In the genomic region with DNA sequence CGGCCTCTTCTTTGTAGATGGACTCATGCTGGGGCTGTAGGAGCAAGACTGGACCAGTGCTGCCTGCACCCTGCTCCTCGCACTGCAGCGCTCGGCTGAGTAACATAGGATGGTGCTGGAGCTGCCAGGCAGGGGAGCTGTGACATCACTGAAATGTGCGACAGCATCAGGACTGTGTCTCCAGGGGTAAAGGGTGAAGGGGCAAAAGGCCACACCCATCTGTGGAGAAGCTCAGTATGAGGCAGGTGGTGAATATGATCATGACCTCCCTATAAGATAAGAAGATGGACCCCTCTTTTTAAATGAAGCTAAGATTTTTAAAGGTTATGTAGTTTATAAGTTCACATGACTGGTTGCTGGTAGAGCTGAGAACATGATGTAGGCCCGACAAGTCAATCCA, we compare ENCODE assay signal across 26 mouse cellular contexts. TPM values are rescaled to one million over a fixed set of nuclear protein-coding genes. Genes with fewer than 3 reads are reported as not detected.
"Had no signal": no experiment of that assay in that cellular context is flagged by ENCODE, and none has a peak within 500 bp of the region (broad histone marks: within the 10 kb centered on the region; RNA-seq: fewer than 3 reads in every experiment).

Gene Trp53tg5 (minus strand): TSS at position 101 of the 400 bp plus-strand sequence.

- DNase-seq: retina, postnatal 1 day; right cerebral cortex, adult 18-20 months; right cerebral cortex, postnatal 14 days; right cerebral cortex, postnatal 25 days; right cerebral cortex, postnatal 4 days; spleen, adult 18-20 months; thymus, adult 18-20 months; thymus, adult 2 months; thymus, postnatal 14 days; thymus, postnatal 25 days; thymus, postnatal 36 days; thymus, postnatal 4 days had no signal

- H3K27ac ChIP-seq: neural tube, embryonic 12.5 days; neural tube, embryonic 13.5 days; neural tube, embryonic 15.5 days; stomach, embryonic 15.5 days; stomach, postnatal 0 days had no signal

- H3K4me1 ChIP-seq: neural tube, embryonic 12.5 days; neural tube, embryonic 13.5 days; neural tube, embryonic 15.5 days; stomach, embryonic 15.5 days had no signal

- H3K27me3 ChIP-seq: neural tube, embryonic 12.5 days; neural tube, embryonic 13.5 days; neural tube, embryonic 15.5 days; stomach, embryonic 15.5 days had no signal

- H3K9ac ChIP-seq: neural tube, embryonic 12.5 days; neural tube, embryonic 13.5 days; neural tube, embryonic 15.5 days; stomach, embryonic 15.5 days had no signal

- H3K9me3 ChIP-seq: neural tube, embryonic 12.5 days; neural tube, embryonic 13.5 days; neural tube, embryonic 15.5 days; stomach, embryonic 15.5 days had no signal

- H3K4me2 ChIP-seq: neural tube, embryonic 12.5 days; neural tube, embryonic 13.5 days; neural tube, embryonic 15.5 days; stomach, embryonic 15.5 days had no signal

- H3K4me3 ChIP-seq: neural tube, embryonic 12.5 days; neural tube, embryonic 13.5 days; neural tube, embryonic 15.5 days; stomach, embryonic 15.5 days had no signal

RNA-seq across cellular contexts. Expression of gene Trp53tg5, which starts in this region (rescaled TPM):
- total RNA-seq: neutrophil, adult 5-6 weeks had no signal
- polyA plus RNA-seq: neural tube, embryonic 11.5 days; neural tube, embryonic 12.5 days; neural tube, embryonic 13.5 days; neural tube, embryonic 14.5 days; neural tube, embryonic 15.5 days; small intestine, adult 2 months; spleen, adult 2 months; stomach, embryonic 14.5 days; stomach, embryonic 16.5 days; stomach, postnatal 0 days; thymus, adult 2 months; thymus, postnatal 0 days; urinary bladder, adult 2 months had no signal
